Mouse (Mus musculus) embryonic facial prominence, embryonic 12.5 days (tissue): ENCODE results near the gene Ctnnd2. TPM values are rescaled to one million over a fixed set of nuclear protein-coding genes. Genes with fewer than 3 reads are reported as not detected.

Experiments used
- ATAC-seq: fragments of 200-750 bp; cut with Nextera tagmentation; 2 replicates; pipeline ENCODE4 v1.8.0; 2017; ENCODE audit not compliant: insufficient number of reproducible peaks, insufficient read depth, low FRiP score, low TSS enrichment
- H3K27ac ChIP-seq: fragments of 300-500 bp; sonication (generic); 2 replicates; pipeline ENCODE4 v1.5.1; 2016; ENCODE audit warnings: mild to moderate bottlenecking
- H3K27me3 ChIP-seq: fragments of 300-500 bp; sonication (generic); 2 replicates; pipeline ENCODE4 v1.6.1; 2016; ENCODE audit warnings: mild to moderate bottlenecking, moderate library complexity
- H3K36me3 ChIP-seq: fragments of 300-500 bp; sonication (generic); 2 replicates; pipeline ENCODE4 v1.6.1; 2016; ENCODE audit warnings: mild to moderate bottlenecking
- H3K4me1 ChIP-seq: fragments of 300-500 bp; sonication (generic); 2 replicates; pipeline ENCODE4 v1.6.1; 2016
- H3K4me2 ChIP-seq: fragments of 300-500 bp; sonication (generic); replicated peaks from 2 replicates; pipeline ENCODE4 v1.6.1; 2016; ENCODE audit warnings: mild to moderate bottlenecking, moderate library complexity
- H3K4me3 ChIP-seq: fragments of 300-500 bp; sonication (generic); 2 replicates; pipeline ENCODE4 v1.5.1; 2016; ENCODE audit warnings: mild to moderate bottlenecking
- H3K9ac ChIP-seq: fragments of 300-500 bp; sonication (generic); 2 replicates; pipeline ENCODE4 v1.6.1; 2016; ENCODE audit warnings: mild to moderate bottlenecking, moderate library complexity
- H3K9me3 ChIP-seq: fragments of 300-500 bp; sonication (generic); 2 replicates; pipeline ENCODE4 v1.6.1; 2016; ENCODE audit warnings: mild to moderate bottlenecking, moderate library complexity
- WGBS: fragments of 180-500 bp; shearing (Covaris S2); methylation state at CpG from one replicate; pipeline ENCODE4 v1.1.7; 2016; 5-methylcytosine and 5-hydroxymethylcytosine counted together
- polyA plus RNA-seq: library from polyadenylated mRNA; unstranded; fragments of >200 nt; fragmentation: Nextera tagmentation; extraction: Ambion mirVana; gene quantifications from 2 replicates; pipeline ENCODE4 v1.2.1, GENCODE M21; 2016

Gene Ctnnd2
- polyA plus RNA-seq, 1 experiment from 2014 or later, result 13.5 TPM

DNA sequence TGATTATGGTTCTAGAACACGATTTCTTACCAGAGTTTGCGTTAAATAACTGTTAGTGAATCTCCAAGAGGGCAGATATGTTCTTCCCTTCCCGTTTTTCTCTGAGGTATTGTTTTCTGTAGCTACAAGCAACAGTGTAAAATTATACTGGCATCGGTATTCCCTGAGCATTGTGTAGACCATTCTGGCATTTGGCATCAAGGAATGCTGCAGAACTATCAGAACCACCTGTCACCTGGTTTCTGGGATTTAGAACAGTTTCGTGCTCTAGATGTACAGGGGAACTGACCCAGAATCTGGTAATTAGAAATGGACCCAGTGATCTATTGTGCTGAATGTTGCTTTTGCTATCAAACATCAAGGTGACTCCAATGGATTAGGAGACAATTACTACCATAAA, 250.8 kb downstream of the Ctnnd2 start:
- no peaks in the 10 kb centered on the region for H3K36me3 ChIP-seq
- 91% methylated on average over 5 of the region's 5 CpGs for WGBS
- H3K4me2 ChIP-seq, result no peak overlapping the region
- no peak for ATAC-seq
- H3K9me3 ChIP-seq, result no peaks in the 10 kb centered on the region
- H3K4me1 ChIP-seq, result no peaks in the 10 kb centered on the region
- no peak overlapping the region for H3K9ac ChIP-seq
- no peak overlapping the region for H3K4me3 ChIP-seq
- no peak overlapping the region for H3K27ac ChIP-seq
- no peaks in the 10 kb centered on the region for H3K27me3 ChIP-seq

DNA sequence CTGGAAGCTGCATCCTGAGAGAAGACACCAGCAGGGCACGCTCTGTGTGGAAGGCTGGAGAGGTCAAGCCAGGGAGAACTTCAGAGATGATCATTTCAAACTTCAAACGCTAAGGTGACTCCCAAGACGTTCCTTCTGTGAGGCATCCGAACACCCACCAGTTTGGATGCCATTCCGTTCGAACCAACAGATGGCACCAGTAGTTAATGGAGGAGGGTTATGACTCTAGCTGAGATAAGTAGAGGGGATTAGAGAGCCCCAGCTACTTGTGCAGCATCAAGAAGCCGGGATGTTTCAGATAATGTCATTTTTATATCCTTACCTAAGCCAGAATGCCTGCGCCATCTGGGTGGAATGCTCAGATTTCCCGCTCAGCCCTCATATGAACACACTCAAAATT, 251.9 kb downstream of the Ctnnd2 start:
- WGBS, result 67% methylated on average over 9 of the region's 9 CpGs
- no peaks in the 10 kb centered on the region for H3K36me3 ChIP-seq
- no peaks in the 10 kb centered on the region for H3K4me1 ChIP-seq
- H3K4me3 ChIP-seq, result no peak overlapping the region
- H3K27ac ChIP-seq, result no peak overlapping the region
- H3K9ac ChIP-seq, result no peak overlapping the region
- no peak overlapping the region for H3K4me2 ChIP-seq
- H3K9me3 ChIP-seq, result no peaks in the 10 kb centered on the region
- ATAC-seq, result no peak
- H3K27me3 ChIP-seq, result no peaks in the 10 kb centered on the region

DNA sequence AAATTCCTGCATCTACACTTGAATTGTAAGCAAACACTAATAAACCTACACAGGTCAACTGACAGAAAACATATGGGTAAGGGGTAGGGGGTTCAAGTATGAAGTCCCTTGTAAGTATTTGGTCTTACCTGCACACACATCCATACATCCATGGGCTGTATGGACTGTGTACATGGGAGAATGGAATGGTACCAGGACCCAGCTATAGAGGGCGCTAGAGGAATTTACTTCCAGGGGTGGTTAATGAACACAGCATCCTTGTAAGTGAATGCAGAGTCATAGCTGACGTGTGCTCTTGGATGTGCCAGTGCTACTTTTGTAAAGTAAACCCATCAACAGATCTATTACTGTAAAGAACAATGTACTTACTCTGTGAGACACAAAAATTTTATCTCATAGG, 254.9 kb downstream of the Ctnnd2 start:
- H3K4me2 ChIP-seq, result no peak overlapping the region
- H3K27ac ChIP-seq, result no peak overlapping the region
- no peaks in the 10 kb centered on the region for H3K4me1 ChIP-seq
- H3K4me3 ChIP-seq, result no peak overlapping the region
- no peaks in the 10 kb centered on the region for H3K27me3 ChIP-seq
- H3K9me3 ChIP-seq, result no peaks in the 10 kb centered on the region
- ATAC-seq, result no peak
- 22% methylated on average over 2 of the region's 2 CpGs for whole genome bisulfite sequencing
- H3K9ac ChIP-seq, result no peak overlapping the region
- H3K36me3 ChIP-seq, result no peaks in the 10 kb centered on the region

DNA sequence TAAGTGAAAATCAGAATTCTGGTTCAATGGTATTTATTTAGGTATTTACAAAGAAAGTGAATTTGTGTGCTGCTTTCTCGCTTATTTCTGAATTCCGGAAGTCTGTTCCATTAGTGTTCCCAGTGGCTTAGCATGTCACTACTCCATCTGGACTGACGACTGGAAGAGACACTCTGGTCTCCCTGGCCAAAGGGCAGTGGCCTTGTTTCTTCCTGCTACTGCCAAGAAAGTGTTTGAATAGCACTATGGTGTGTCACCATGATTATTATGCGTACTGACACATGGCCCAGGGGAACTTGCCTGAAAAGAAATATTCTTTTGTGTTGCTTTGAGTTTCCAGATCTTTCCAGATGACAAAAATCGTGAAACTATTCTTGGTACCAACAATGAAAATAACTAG, 266.7 kb downstream of the Ctnnd2 start:
- H3K27ac ChIP-seq, result no peak overlapping the region
- WGBS, result 56% methylated on average over 5 of the region's 5 CpGs
- no peak for ATAC-seq
- H3K4me3 ChIP-seq, result no peak overlapping the region
- H3K27me3 ChIP-seq, result no peaks in the 10 kb centered on the region
- no peaks in the 10 kb centered on the region for H3K9me3 ChIP-seq
- H3K4me1 ChIP-seq, result no peaks in the 10 kb centered on the region
- no peak overlapping the region for H3K9ac ChIP-seq
- no peak overlapping the region for H3K4me2 ChIP-seq
- H3K36me3 ChIP-seq, result no peaks in the 10 kb centered on the region

DNA sequence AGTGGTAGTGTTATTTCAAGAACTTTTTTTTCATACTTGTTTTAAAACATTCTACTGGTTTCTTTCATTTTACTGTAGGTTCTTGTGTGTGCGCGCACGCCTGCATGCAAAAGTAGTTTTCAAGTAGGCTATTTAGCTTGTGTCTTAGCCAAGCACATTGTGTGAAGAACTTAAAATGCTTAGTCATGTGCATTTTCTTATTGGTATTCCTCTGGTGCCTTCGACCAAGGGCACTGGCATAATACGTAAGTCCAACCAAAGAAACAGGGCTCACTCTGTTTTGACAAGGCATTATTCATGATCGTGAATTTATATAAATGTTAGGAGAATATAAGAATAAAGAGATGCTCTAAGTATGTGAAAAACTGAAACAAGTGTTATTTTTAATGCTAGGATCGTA, 278.4 kb downstream of the Ctnnd2 start:
- Histone ChIP-seq H3K4me1 (no peaks in the 10 kb centered on the region), H3K9ac (no peak overlapping the region), H3K27me3 (no peaks in the 10 kb centered on the region), H3K9me3 (no peaks in the 10 kb centered on the region), H3K36me3 (no peaks in the 10 kb centered on the region), H3K4me2 (no peak overlapping the region), H3K27ac (no peak overlapping the region), H3K4me3 (no peak overlapping the region)
- WGBS, result 91% methylated on average over 7 of the region's 7 CpGs
- ATAC-seq, result no peak

DNA sequence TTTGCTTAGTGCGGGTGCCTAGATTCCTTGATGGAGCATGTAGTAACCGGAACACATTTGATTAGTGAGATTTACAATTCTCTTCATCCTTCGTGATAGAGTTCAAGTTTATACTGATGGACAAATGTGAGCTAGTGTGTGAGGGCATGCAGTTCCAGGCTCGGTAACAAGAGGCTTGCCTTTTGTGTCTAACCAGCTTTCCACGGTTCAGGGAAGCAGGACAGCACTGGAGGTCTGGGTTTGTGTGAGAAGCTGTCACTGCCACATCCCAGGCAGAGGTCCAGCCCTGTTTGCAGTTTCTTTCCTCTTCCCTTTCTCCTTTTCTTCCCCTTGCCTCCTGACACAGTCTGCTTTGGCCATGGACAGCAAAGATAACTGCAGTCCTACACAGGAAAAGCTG, 279.5 kb downstream of the Ctnnd2 start:
- no peak overlapping the region for H3K9ac ChIP-seq
- no peak overlapping the region for H3K4me3 ChIP-seq
- ATAC-seq, result no peak
- no peak overlapping the region for H3K4me2 ChIP-seq
- no peaks in the 10 kb centered on the region for H3K27me3 ChIP-seq
- H3K4me1 ChIP-seq, result no peaks in the 10 kb centered on the region
- H3K9me3 ChIP-seq, result no peaks in the 10 kb centered on the region
- 54% methylated on average over 5 of the region's 5 CpGs for WGBS
- H3K27ac ChIP-seq, result no peak overlapping the region
- no peaks in the 10 kb centered on the region for H3K36me3 ChIP-seq

DNA sequence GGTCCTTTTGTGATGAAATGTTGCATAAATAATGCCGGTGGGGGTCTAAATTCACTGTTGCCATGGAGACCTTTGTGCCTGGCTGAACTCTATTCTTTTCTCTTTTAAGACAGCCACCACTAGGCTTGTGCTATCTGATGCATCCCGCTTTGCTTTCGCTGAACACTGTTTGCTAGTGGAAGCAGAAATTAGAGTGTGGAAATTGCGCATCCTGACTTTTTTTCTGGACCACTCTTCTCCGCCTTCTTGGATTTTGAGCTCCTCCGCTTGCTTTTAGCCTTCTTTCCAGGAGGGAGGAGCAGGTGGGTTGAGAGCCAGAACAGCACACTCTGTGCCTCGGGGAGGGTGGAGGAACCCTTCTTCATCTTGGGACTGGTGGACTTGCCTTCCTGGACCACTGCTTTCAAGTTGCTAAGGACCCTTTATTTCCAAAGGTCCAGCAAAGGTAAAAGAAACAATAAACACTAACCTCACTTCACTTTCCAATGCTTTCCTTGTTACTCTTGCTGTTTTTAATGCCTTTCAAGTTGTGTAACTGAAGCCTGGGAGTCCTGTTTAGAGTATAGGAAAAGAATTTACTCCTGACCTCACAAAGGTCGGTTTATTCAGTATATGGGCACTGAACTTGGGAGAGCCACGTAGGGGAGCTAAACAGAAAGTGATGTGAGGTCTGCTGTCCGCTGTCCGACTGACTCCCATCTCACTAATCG, 285.3 kb downstream of the Ctnnd2 start:
- Histone ChIP-seq H3K9ac (no peak overlapping the region), H3K4me2 (no peak overlapping the region), H3K4me1 (no peaks in the 10 kb centered on the region), H3K27me3 (no peaks in the 10 kb centered on the region), H3K4me3 (0 out of 2 replicates have a peak overlapping the region, but pooled peaks have one; percentile 3), H3K27ac (no peak overlapping the region), H3K36me3 (no peaks in the 10 kb centered on the region), H3K9me3 (no peaks in the 10 kb centered on the region)
- no peak for ATAC-seq
- 45% methylated on average over 12 of the region's 12 CpGs for WGBS

DNA sequence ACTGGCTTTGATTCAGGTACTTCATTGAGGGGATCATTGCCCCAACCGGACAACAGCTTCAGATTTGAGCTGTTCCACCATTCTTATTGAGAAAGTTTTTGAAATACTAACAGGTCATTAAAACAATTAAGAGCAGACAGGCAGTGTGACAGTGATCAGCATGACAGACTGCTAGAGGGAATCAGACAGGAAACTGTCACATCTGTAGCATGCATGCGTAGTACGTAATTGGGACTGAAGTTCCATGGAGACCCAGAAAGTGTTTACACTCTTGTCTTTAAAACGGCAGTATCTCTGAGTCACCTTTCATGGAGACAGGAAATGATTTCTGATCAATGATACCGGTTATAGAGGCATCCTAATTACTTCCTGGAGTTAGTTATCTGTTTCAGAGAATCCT, 286.3 kb downstream of the Ctnnd2 start:
- no peak for ATAC-seq
- H3K27ac ChIP-seq, result no peak overlapping the region
- H3K9ac ChIP-seq, result no peak overlapping the region
- H3K4me3 ChIP-seq, result no peak overlapping the region
- H3K36me3 ChIP-seq, result no peaks in the 10 kb centered on the region
- H3K27me3 ChIP-seq, result no peaks in the 10 kb centered on the region
- no peak overlapping the region for H3K4me2 ChIP-seq
- H3K4me1 ChIP-seq, result no peaks in the 10 kb centered on the region
- 46% methylated on average over 5 of the region's 5 CpGs for WGBS
- H3K9me3 ChIP-seq, result no peaks in the 10 kb centered on the region

DNA sequence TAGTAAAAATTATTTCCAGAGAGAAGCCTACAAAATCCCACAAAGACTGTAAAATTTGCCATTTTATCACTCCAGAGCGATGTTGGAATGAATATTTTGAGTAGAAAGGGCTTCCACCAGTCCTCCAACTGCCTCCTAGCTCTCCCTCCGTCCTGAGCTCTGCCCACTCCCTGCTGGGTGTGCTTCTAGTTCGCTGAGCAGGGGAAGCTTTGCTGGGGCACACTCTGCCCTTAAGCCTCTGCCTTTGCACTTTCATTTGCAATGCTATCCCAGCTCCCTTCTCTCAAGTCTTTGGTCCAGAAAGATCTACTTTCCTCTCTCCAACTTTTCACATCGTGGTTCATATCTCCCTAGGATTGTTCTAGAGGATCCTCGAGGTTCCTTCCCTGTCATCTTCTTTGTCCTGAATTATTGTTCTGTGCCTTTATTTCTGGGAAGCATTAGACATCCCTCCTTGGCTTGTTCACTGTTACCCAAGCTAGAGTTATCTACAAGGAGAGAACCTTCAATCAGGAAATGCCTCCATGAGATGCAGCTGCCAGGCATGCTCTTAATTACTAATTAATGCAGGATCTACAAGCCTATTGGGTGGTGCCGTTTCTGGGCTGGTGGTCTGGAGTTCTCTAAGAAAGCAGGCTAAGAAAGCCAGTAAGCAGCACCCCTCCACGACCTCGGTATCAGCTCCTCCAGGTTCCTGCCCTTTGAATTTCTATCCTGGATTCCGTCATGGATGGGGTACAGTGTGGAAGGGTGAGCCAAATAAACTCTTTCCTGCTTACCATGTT, 288.1 kb downstream of the Ctnnd2 start:
- no peak overlapping the region for H3K27ac ChIP-seq
- WGBS, result 47% methylated on average over 9 of the region's 9 CpGs
- H3K9me3 ChIP-seq, result no peaks in the 10 kb centered on the region
- no peak for ATAC-seq
- no peak overlapping the region for H3K4me2 ChIP-seq
- no peaks in the 10 kb centered on the region for H3K27me3 ChIP-seq
- H3K4me1 ChIP-seq, result no peaks in the 10 kb centered on the region
- no peak overlapping the region for H3K4me3 ChIP-seq
- H3K36me3 ChIP-seq, result no peaks in the 10 kb centered on the region
- no peak overlapping the region for H3K9ac ChIP-seq

DNA sequence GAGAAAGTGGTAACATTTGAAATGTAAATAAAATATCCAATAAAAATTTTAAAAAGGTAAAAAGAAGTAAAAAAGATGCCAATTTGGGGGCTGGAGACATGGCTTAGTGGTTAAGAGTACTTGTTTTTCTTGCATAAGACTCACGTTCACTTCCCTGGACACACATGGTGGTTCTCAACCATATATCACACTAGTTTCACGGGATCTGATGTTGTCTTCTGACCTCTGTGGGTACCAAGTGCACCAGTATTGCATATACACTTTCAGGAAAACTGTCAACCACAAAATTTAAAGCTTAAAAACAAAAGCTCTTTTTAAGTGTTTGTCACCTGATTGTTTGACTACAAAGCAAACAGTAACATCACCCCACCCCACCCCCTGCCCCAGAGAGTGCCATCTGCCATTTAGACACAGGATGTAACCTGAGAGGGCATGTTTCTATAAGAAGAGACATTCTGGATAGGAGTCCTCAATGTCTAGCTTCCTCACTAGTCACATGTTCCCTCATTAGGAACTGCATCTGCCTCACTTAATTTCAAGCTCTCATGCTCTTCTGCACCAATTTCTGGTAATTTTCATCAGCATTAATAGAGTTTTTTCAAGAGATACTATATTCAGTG, 290.5 kb downstream of the Ctnnd2 start:
- Histone ChIP-seq H3K9ac (no peak overlapping the region), H3K4me3 (no peak overlapping the region), H3K4me1 (no peaks in the 10 kb centered on the region), H3K9me3 (no peaks in the 10 kb centered on the region), H3K27ac (no peak overlapping the region), H3K4me2 (no peak overlapping the region), H3K36me3 (no peaks in the 10 kb centered on the region), H3K27me3 (no peaks in the 10 kb centered on the region)
- WGBS, result 44% methylated on average over 2 of the region's 2 CpGs
- ATAC-seq, result no peak

DNA sequence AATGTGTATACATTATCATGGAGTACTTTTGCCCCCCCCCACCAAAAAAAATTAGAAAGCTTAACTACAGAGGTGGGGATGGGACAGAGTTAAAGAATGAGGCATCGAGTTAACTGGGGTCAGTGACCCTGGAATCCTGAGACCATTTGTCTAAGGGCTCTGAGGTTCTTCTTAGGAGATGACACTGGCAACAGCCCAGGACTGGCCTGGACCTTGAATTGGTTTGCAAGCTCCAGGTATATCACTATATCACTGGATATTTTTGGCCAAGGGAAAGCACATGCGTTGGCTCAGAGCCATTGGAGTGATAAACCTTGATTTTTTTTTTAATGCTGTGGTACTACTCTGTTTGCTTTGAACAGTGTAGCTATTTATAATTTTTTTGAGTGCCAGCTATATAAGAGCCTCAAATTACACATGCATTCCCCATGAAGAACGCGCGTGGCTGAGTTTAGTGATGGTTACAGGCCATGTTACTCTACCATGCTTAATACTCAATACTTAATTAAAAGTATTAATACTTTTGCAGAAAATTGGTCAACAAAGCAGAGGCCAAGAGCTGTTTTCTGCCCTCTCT, 291.2 kb downstream of the Ctnnd2 start:
- Histone ChIP-seq H3K36me3 (no peaks in the 10 kb centered on the region), H3K27me3 (no peaks in the 10 kb centered on the region), H3K9me3 (no peaks in the 10 kb centered on the region), H3K9ac (no peak overlapping the region), H3K4me2 (no peak overlapping the region), H3K4me1 (no peaks in the 10 kb centered on the region), H3K4me3 (no peak overlapping the region), H3K27ac (no peak overlapping the region)
- 72% methylated on average over 5 of the region's 5 CpGs for WGBS
- 0 out of 2 replicates have a peak, but pooled peaks have one; percentile 22 for ATAC-seq
